ENCODE assay signal across 8 mouse cellular contexts in genomic region chr1:52008947-52009346, GRCm38 (mm10). TPM values are rescaled to one million over a fixed set of nuclear protein-coding genes. Genes with fewer than 3 reads are reported as not detected.
DNase-seq lines count a peak whose midpoint lies in the region; ATAC-seq and TF ChIP-seq lines count a peak whose summit lies in the region.

No protein-coding gene starts in this region.

- no peak for ATAC-seq in forebrain, embryonic 12.5 days (ENCODE audit: low FRiP score)
- ATAC-seq in liver, embryonic 12.5 days, result no peak
- no peak for ATAC-seq in stomach, embryonic 14.5 days (ENCODE audit: insufficient number of reproducible peaks, insufficient read depth, low FRiP score, low read depth)

- WGBS in spleen, adult 2 months, result 4% methylated on average over 12 of the region's 12 CpGs
- 1% methylated on average over 12 of the region's 12 CpGs for WGBS in forebrain, embryonic 12.5 days
- WGBS in liver, embryonic 12.5 days (ENCODE audit: insufficient replicate concordance), result 3% methylated on average over 12 of the region's 12 CpGs
- 4% methylated on average over 12 of the region's 12 CpGs for WGBS in stomach, embryonic 14.5 days

- peak overlapping the region; percentile 77 for H3K27ac ChIP-seq in spleen, adult 2 months (ENCODE audit: insufficient read depth, low read length)
- H3K27ac ChIP-seq in forebrain, embryonic 12.5 days, result no peak overlapping the region
- H3K27ac ChIP-seq in liver, embryonic 12.5 days, result no peak overlapping the region
- H3K27ac ChIP-seq in stomach, embryonic 14.5 days (ENCODE audit: low read length), result no peak overlapping the region

- no peaks in the 10 kb centered on the region for H3K36me3 ChIP-seq in spleen, adult 2 months (ENCODE audit: control insufficient read depth, insufficient read depth, low read length)
- H3K36me3 ChIP-seq in forebrain, embryonic 12.5 days (replicated peaks), result no peaks in the 10 kb centered on the region
- no peaks in the 10 kb centered on the region for H3K36me3 ChIP-seq in liver, embryonic 12.5 days
- H3K36me3 ChIP-seq in stomach, embryonic 14.5 days (ENCODE audit: control insufficient read depth, insufficient read depth, low read length), result no peaks in the 10 kb centered on the region

- no peaks in the 10 kb centered on the region for H3K9me3 ChIP-seq in forebrain, embryonic 12.5 days
- no peaks in the 10 kb centered on the region for H3K9me3 ChIP-seq in liver, embryonic 12.5 days (replicated peaks)
- H3K9me3 ChIP-seq in stomach, embryonic 14.5 days (ENCODE audit: control insufficient read depth, low read depth, low read length), result no peaks in the 10 kb centered on the region

- H3K4me3 ChIP-seq in spleen, adult 2 months (ENCODE audit: extremely low read depth, insufficient read depth, insufficient read length), result peak overlapping the region; percentile 74
- H3K4me3 ChIP-seq in forebrain, embryonic 12.5 days (replicated peaks), result peak overlapping the region; percentile 31
- peak overlapping the region; percentile 40 for H3K4me3 ChIP-seq in liver, embryonic 12.5 days
- peak overlapping the region; percentile 31 for H3K4me3 ChIP-seq in stomach, embryonic 14.5 days (ENCODE audit: low read depth, low read length)

- peaks cover 13% of the 10 kb centered on the region for H3K4me1 ChIP-seq in spleen, adult 2 months (ENCODE audit: control insufficient read depth, insufficient read depth, insufficient read length)
- H3K4me1 ChIP-seq in forebrain, embryonic 12.5 days, result peaks cover 10% of the 10 kb centered on the region
- H3K4me1 ChIP-seq in liver, embryonic 12.5 days, result peaks cover 3% of the 10 kb centered on the region; the same call in 1 of the 2 replicates
- H3K4me1 ChIP-seq in stomach, embryonic 14.5 days (ENCODE audit: control insufficient read depth, insufficient read depth, low read length), result no peaks in the 10 kb centered on the region

- no peak for DNase-seq in spleen, adult 2 months (ENCODE audit: low read depth in 1 of 2, low spot score in 2 of 2)
- no peak for DNase-seq in spleen, adult 12 weeks (ENCODE audit: low spot score)
- DNase-seq in urinary bladder, adult 2 months (ENCODE audit: low spot score), result no peak
- DNase-seq in spleen, postnatal 36 days (ENCODE audit: low spot score in 2 of 2), result no peak
- DNase-seq in cerebellum, adult 18-20 months, result no peak

- no peak for TF ChIP-seq CTCF in spleen, adult 2 months (IDR thresholded peaks at IDR 0.05; ENCODE audit: extremely low read depth, insufficient read depth, insufficient read length, insufficient replicate concordance)

- peak overlapping the region; percentile 58 for H3K4me2 ChIP-seq in forebrain, embryonic 12.5 days
- peak overlapping the region; percentile 59 for H3K4me2 ChIP-seq in liver, embryonic 12.5 days
- peak overlapping the region; percentile 49 for H3K4me2 ChIP-seq in stomach, embryonic 14.5 days (replicated peaks; ENCODE audit: low read depth, low read length)

- peak overlapping the region; percentile 26; the same call in 1 of the 2 replicates for H3K9ac ChIP-seq in forebrain, embryonic 12.5 days
- H3K9ac ChIP-seq in liver, embryonic 12.5 days, result 0 out of 2 replicates have a peak overlapping the region, but pooled peaks have one; percentile 1
- peak overlapping the region; percentile 15; the same call in 1 of the 2 replicates for H3K9ac ChIP-seq in stomach, embryonic 14.5 days (replicated peaks; ENCODE audit: low read depth, low read length)

- TF ChIP-seq POLR2A in spleen, adult 2 months (IDR thresholded peaks at IDR 0.05; ENCODE audit: low read depth, low read length), result no peak

- H3K27me3 ChIP-seq in spleen, adult 2 months (ENCODE audit: control insufficient read depth, insufficient read depth, low read length), result no peaks in the 10 kb centered on the region
- H3K27me3 ChIP-seq in forebrain, embryonic 12.5 days, result no peaks in the 10 kb centered on the region
- H3K27me3 ChIP-seq in liver, embryonic 12.5 days (replicated peaks), result 0 out of 2 replicates have a peak, but pooled peaks cover 4% of the 10 kb centered on the region
- H3K27me3 ChIP-seq in stomach, embryonic 14.5 days (ENCODE audit: control insufficient read depth, insufficient read depth, low read length), result no peaks in the 10 kb centered on the region

RNA-seq across cellular contexts. Expression of gene Stat4, which starts 22.0 kb away (rescaled TPM):
- 5.1 and 6.0 TPM in 2 replicates for polyA plus RNA-seq in spleen, adult 2 months (2012; rRNA removed)
- 7.0 and 10.9 TPM in 2 replicates for polyA plus RNA-seq in forebrain, embryonic 12.5 days (2016; fragmentation: Nextera tagmentation; extraction: Ambion mirVana)
- 2.1 and 2.5 TPM in 2 replicates for polyA plus RNA-seq in liver, embryonic 12.5 days (2016; fragmentation: Nextera tagmentation; extraction: Ambion mirVana)
- polyA plus RNA-seq in stomach, embryonic 14.5 days (2014; fragmentation: Nextera tagmentation; extraction: Ambion mirVana), result 3.6 and 4.4 TPM in 2 replicates
- 0.85 and 0.94 TPM in 2 replicates for polyA plus RNA-seq in urinary bladder, adult 2 months (2012; rRNA removed)
